Mouse (Mus musculus): Measurements from ENCODE around the gene Adgrg7. TPM values are rescaled to one million over a fixed set of nuclear protein-coding genes. Genes with fewer than 3 reads are reported as not detected.

Adgrg7 gene
- polyA plus RNA-seq (2015; fragmentation: Nextera tagmentation; extraction: Ambion mirVana) = 0.08 TPM in 1 of 2 replicates, not detected in the other

GRCm38 (mm10) chr16:56795481-56796139 lies at the start of gene Adgrg7:
Gene Adgrg7, minus strand, starts transcription at chr16:56795855.
- ATAC-seq (ENCODE audit: low read depth) (no peak), DNase-seq (no peak)
- Histone ChIP-seq H3K4me1 (replicated peaks) (peaks cover 27% of the 10 kb centered on the region), H3K36me3 (no peaks in the 10 kb centered on the region), H3K27me3 (no peaks in the 10 kb centered on the region), H3K4me3 (replicated peaks) (no peak within 1 kb of the TSS), H3K27ac (no peak within 1 kb of the TSS), H3K9me3 (replicated peaks) (no peaks in the 10 kb centered on the region), H3K9ac (no peak within 1 kb of the TSS), H3K4me2 (peak within 1 kb of the TSS; percentile 12; the same call in 1 of the 2 replicates)
- 42% methylated on average over 8 of the region's 8 CpGs for WGBS (ENCODE audit: insufficient replicate concordance)

DNA sequence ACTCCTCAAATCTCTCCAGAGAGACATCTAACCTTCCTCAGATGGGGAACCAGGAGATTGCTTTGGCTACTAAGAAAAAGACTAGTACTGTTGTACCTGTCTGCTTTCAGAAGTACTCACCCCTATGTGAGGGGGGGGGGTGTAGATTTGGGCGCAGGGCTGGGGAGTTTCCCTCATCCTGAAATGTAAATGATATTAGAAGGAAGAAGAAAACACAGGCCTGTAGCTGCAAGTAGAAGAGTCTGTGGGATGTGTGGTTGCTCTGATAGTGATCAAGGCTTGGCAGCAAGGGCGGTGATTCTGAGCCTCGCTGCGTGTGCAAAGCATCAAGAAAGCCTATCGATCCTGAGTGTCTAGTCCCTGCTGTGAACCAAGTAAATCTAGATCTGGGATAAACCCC lies 47.3 kb upstream of the Adgrg7 start:
- 36% methylated on average over 5 of the region's 5 CpGs for WGBS (ENCODE audit: insufficient replicate concordance)
- no peak for DNase-seq
- Histone ChIP-seq H3K9me3 (replicated peaks) (no peaks in the 10 kb centered on the region), H3K4me2 (no peak overlapping the region), H3K27ac (no peak overlapping the region), H3K9ac (no peak overlapping the region), H3K4me1 (replicated peaks) (no peaks in the 10 kb centered on the region), H3K4me3 (replicated peaks) (no peak overlapping the region), H3K36me3 (no peaks in the 10 kb centered on the region), H3K27me3 (no peaks in the 10 kb centered on the region)
- no peak for ATAC-seq (ENCODE audit: low read depth)

DNA sequence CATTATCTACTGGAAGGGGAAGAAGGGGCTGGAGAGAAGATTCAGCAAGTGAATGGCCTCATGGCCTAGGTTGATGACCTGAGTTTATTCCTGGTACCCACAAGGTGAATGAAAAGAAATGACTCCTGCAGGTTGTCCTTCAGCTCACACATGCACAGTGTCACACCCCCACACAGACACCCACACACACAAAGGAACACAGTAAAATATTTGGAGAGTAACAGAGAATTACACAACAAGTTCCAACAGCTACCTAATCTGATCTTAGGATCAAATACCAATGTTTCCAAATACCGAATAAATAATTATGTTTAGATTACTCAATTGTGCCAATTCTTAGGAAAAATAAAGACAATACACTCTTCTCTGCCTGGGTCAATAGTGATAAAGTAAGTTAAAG lies 37.7 kb upstream of the Adgrg7 start:
- 76% methylated on average over 1 of the region's 1 CpGs for WGBS (ENCODE audit: insufficient replicate concordance)
- Histone ChIP-seq H3K4me3 (replicated peaks) (no peak overlapping the region), H3K27ac (no peak overlapping the region), H3K27me3 (no peaks in the 10 kb centered on the region), H3K36me3 (no peaks in the 10 kb centered on the region), H3K4me2 (no peak overlapping the region), H3K4me1 (replicated peaks) (no peaks in the 10 kb centered on the region), H3K9ac (no peak overlapping the region), H3K9me3 (replicated peaks) (no peaks in the 10 kb centered on the region)
- no peak for ATAC-seq (ENCODE audit: low read depth)
- no peak for DNase-seq

DNA sequence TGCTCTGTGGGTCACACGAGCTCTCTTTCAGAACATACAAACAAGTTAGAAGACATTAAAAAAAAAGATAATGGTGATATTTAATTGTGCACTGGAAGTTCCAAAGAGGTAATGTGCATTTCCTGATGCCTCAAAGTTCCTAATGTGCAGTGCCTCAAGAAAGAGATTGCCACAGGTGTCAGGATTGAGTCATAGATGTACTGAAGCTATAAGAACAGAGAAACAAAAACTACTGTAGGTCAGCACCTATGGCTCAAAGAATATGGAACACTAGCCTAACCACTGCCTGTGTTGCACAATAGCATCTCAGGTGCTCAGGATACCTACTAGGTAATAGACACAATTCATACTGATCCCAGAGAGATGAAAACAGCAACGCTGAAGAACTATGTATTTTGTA lies 36.3 kb upstream of the Adgrg7 start:
- H3K4me3 ChIP-seq (replicated peaks) = no peak overlapping the region
- H3K4me2 ChIP-seq = no peak overlapping the region
- no peaks in the 10 kb centered on the region for H3K27me3 ChIP-seq
- no peak overlapping the region for H3K27ac ChIP-seq
- ATAC-seq (ENCODE audit: low read depth) (no peak), DNase-seq (no peak)
- H3K9ac ChIP-seq = no peak overlapping the region
- H3K4me1 ChIP-seq (replicated peaks) = no peaks in the 10 kb centered on the region
- H3K36me3 ChIP-seq = no peaks in the 10 kb centered on the region
- H3K9me3 ChIP-seq (replicated peaks) = no peaks in the 10 kb centered on the region
- 77% methylated on average over 2 of the region's 2 CpGs for WGBS (ENCODE audit: insufficient replicate concordance)

- peak; percentile 97 for ATAC-seq (ENCODE audit: low read depth)
Measured at GRCm38 (mm10) chr16:56801370-56802109, 5.9 kb upstream of the Adgrg7 start.

DNA sequence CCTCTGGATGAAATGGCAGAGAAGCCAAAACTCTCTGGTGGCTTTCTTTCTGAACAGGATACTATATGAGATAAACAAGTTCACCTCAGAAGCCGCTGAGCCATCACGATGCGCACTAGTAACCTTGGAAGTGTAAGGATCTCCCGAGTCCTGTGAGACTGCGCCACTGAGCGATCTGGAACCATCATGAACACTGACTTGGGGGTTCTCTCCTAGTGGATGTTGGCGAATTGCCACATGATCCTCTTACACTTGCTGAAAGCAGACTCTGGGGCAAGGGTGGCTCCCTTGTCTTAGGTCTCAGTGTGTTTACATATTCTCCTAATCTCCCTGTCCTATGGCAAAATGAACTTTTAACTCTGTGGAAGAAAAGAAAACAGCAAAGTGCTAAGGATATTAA lies 5.3 kb upstream of the Adgrg7 start:
- H3K4me2 ChIP-seq = peak overlapping the region; percentile 54
- H3K9me3 ChIP-seq (replicated peaks) = no peaks in the 10 kb centered on the region
- peak overlapping the region; percentile 50; the same call in 1 of the 2 replicates for H3K9ac ChIP-seq
- H3K27ac ChIP-seq = peak overlapping the region; percentile 85
- DNase-seq = no peak
- no peaks in the 10 kb centered on the region for H3K36me3 ChIP-seq
- ATAC-seq (ENCODE audit: low read depth) = no peak
- no peak overlapping the region for H3K4me3 ChIP-seq (replicated peaks)
- H3K27me3 ChIP-seq = no peaks in the 10 kb centered on the region
- WGBS (ENCODE audit: insufficient replicate concordance) = 61% methylated on average over 7 of the region's 7 CpGs
- H3K4me1 ChIP-seq (replicated peaks) = peaks cover 46% of the 10 kb centered on the region

More at GRCm38 (mm10) chr16:56801370-56802109, 5.9 kb upstream of the Adgrg7 start:
- Histone ChIP-seq H3K36me3 (no peaks in the 10 kb centered on the region), H3K4me1 (replicated peaks) (peaks cover 43% of the 10 kb centered on the region), H3K4me3 (replicated peaks) (no peak overlapping the region), H3K27me3 (no peaks in the 10 kb centered on the region), H3K9ac (peak overlapping the region; percentile 50), H3K4me2 (peak overlapping the region; percentile 54), H3K27ac (peak overlapping the region; percentile 85), H3K9me3 (replicated peaks) (no peaks in the 10 kb centered on the region)
- WGBS (ENCODE audit: insufficient replicate concordance) = 20% methylated on average over 6 of the region's 6 CpGs
- DNase-seq = peak; percentile 48

GRCm38 (mm10) chr16:56800469-56800868 lies 4.8 kb upstream of the Adgrg7 start:
- DNase-seq (no peak), ATAC-seq (ENCODE audit: low read depth) (no peak)
- H3K4me1 ChIP-seq (replicated peaks) = peaks cover 51% of the 10 kb centered on the region
- H3K27me3 ChIP-seq = no peaks in the 10 kb centered on the region
- H3K27ac ChIP-seq = peak overlapping the region; percentile 85
- H3K4me2 ChIP-seq = peak overlapping the region; percentile 54
- WGBS (ENCODE audit: insufficient replicate concordance) = 33% methylated on average over 2 of the region's 2 CpGs
- no peak overlapping the region for H3K9ac ChIP-seq
- H3K4me3 ChIP-seq (replicated peaks) = no peak overlapping the region
- H3K36me3 ChIP-seq = no peaks in the 10 kb centered on the region
- H3K9me3 ChIP-seq (replicated peaks) = no peaks in the 10 kb centered on the region

- 45% methylated on average over 3 of the region's 3 CpGs for WGBS (ENCODE audit: insufficient replicate concordance)
Measured at GRCm38 (mm10) chr16:56799541-56800029, 3.9 kb upstream of the Adgrg7 start.

DNA sequence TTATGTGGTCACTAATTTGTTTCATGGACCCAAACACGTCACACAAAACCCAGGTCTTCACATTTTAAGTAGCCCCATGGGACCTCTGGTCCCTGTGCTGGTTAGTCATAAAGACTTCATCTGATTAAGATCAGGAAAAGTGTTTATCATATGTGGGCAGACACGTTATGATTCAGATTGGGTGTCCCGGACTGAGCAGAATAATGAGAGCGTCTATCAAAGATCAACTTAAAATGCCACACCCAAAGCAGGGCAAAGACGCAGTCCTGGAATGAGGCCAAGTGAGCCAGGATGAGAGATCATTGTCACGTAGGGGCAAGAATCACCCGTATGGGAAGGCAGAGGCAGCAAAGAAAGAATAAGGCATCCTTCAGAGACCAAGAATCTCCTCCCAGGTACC lies 3.2 kb upstream of the Adgrg7 start:
- no peak overlapping the region for H3K4me3 ChIP-seq (replicated peaks)
- H3K27ac ChIP-seq = no peak overlapping the region
- no peak for ATAC-seq (ENCODE audit: low read depth)
- H3K36me3 ChIP-seq = no peaks in the 10 kb centered on the region
- DNase-seq = no peak
- H3K9me3 ChIP-seq (replicated peaks) = no peaks in the 10 kb centered on the region
- no peak overlapping the region for H3K9ac ChIP-seq
- no peaks in the 10 kb centered on the region for H3K27me3 ChIP-seq
- no peak overlapping the region for H3K4me2 ChIP-seq
- peaks cover 53% of the 10 kb centered on the region for H3K4me1 ChIP-seq (replicated peaks)
- WGBS (ENCODE audit: insufficient replicate concordance) = 30% methylated on average over 7 of the region's 7 CpGs

More at GRCm38 (mm10) chr16:56799541-56800029, 3.9 kb upstream of the Adgrg7 start:
- Histone ChIP-seq H3K27ac (no peak overlapping the region), H3K4me3 (replicated peaks) (no peak overlapping the region), H3K9me3 (replicated peaks) (no peaks in the 10 kb centered on the region), H3K27me3 (no peaks in the 10 kb centered on the region), H3K9ac (no peak overlapping the region), H3K4me1 (replicated peaks) (peaks cover 53% of the 10 kb centered on the region), H3K4me2 (no peak overlapping the region), H3K36me3 (no peaks in the 10 kb centered on the region)
- ATAC-seq (ENCODE audit: low read depth) (no peak), DNase-seq (no peak)

DNA sequence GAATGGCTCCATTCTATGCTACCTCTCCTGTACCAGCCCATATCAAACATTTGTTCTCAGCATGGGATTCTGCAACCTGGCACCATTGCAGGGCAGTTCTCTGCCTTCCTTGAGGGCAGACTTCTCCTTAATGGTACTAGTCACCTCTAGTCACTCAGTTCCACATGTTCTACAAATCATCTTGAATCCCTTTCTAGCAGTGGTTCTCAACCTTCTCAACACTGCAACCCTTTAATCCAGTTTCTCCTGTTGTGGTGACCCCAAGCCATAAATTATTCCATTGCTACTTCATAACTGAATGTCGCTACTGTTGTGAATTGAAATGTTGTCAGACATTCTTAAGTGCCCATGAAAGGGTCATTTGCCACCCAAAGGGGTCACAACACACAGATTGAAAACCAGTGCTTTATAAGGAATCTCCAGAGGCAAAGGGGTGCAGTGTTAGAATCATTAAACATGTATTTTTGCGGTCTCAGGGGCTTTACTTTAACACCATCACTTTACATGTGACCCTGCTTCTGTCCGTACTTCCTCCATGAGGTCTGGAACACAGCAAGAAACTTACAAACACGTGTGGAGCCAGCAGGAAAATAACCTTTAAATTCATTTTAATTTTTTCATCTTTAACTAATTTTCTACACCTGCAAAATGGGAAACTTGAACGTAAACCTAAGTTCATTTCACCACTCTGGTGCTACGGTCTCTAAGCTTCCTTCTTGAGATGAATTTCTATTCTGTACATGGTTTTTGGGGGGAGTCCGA lies 1.1 kb downstream of the Adgrg7 start:
- Histone ChIP-seq H3K4me2 (no peak overlapping the region), H3K9ac (no peak overlapping the region), H3K9me3 (replicated peaks) (no peaks in the 10 kb centered on the region), H3K36me3 (no peaks in the 10 kb centered on the region), H3K27ac (no peak overlapping the region), H3K4me1 (replicated peaks) (peaks cover 25% of the 10 kb centered on the region), H3K4me3 (replicated peaks) (no peak overlapping the region), H3K27me3 (no peaks in the 10 kb centered on the region)
- WGBS (ENCODE audit: insufficient replicate concordance) = 66% methylated on average over 7 of the region's 7 CpGs
- DNase-seq (no peak), ATAC-seq (ENCODE audit: low read depth) (no peak)

DNA sequence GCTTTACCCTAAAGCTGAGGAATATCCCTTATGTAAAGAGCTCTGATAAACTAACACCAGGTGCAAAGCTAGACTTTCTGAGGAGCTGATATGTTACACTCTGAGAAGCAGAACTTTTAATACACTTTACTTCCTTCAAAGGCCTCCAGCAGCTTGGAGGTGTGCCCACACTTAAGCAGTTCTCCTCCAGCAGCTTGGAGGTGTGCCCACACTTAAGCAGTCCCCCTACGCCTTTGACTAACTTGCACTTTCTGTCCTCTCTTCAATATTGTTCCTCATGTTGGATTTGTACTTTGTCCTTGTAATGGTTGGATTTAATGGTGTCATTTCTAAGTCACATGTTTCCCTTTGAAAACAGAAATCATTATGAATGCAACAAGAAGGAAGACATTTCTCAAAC lies 1.9 kb downstream of the Adgrg7 start:
- DNase-seq (no peak), ATAC-seq (ENCODE audit: low read depth) (no peak)
- Histone ChIP-seq H3K4me3 (replicated peaks) (no peak overlapping the region), H3K4me1 (replicated peaks) (peaks cover 17% of the 10 kb centered on the region), H3K27ac (no peak overlapping the region), H3K36me3 (no peaks in the 10 kb centered on the region), H3K9me3 (replicated peaks) (no peaks in the 10 kb centered on the region), H3K9ac (no peak overlapping the region), H3K27me3 (no peaks in the 10 kb centered on the region), H3K4me2 (no peak overlapping the region)
- WGBS (ENCODE audit: insufficient replicate concordance) = 80% methylated on average over 1 of the region's 1 CpGs

Data from liver, embryonic 13.5 days (tissue).